In the genomic region with DNA sequence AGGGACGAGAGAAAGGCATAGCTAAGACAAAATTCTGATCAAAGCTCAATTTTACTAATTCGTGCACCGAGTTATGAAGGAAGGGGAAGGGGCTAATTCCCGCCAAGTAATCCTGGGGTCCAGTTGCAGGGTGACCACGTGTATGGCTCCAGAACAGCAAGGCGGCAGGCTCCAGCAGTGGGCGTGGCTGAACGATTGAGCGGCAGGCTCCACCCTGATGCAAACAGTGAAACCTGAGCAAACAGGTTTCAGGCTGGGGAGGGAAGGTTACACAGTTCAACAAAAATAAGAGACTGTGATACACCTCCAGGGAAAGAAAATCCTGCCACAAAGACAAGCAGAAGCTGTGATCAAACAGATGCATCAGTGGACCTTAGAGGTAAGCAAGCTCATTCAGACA, we compare ENCODE assay signal across 1 mouse cellular context. TPM values are rescaled to one million over a fixed set of nuclear protein-coding genes. Genes with fewer than 3 reads are reported as not detected.
"Had no signal": no experiment of that assay in that cellular context is flagged by ENCODE, and none has a peak within 500 bp of the region (broad histone marks: within the 10 kb centered on the region; RNA-seq: fewer than 3 reads in every experiment).

No protein-coding gene starts in this region.

RNA-seq across cellular contexts. Expression of a gene that starts 19.6 kb away (rescaled TPM):
- polyA plus RNA-seq: limb, embryonic 11.5 days had no signal
